Mouse (Mus musculus): ENCODE data around the gene Cgas. TPM values are rescaled to one million over a fixed set of nuclear protein-coding genes. Genes with fewer than 3 reads are reported as not detected.

Gene Cgas
- polyA plus RNA-seq, 1 experiment from 2014 or later, result 0.74 TPM

DNA sequence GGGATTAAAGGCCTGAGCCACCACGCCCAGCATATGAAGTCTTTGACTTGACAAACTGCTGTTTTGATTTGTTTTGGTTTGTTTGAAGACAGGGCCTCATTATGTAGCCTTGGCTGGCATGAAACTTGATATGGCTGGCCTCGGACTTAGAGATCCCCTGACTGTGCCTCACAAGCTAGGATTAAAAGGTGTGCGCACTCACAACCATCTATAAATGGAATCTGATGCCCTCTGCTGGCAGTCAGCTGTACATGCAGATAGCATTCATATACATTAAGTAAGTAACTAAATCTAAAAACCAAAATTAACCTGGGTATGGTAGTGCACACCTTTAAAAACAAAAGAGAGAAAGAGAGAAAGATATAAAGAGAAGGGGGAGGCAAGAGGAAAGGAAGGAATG lies 57.1 kb downstream of the Cgas start:
- Histone ChIP-seq H3K9me3 (replicated peaks; ENCODE audit: control insufficient read depth, low read length, poor library complexity, severe bottlenecking) (no peaks in the 10 kb centered on the region), H3K27ac (ENCODE audit: low read length) (no peak overlapping the region), H3K4me2 (ENCODE audit: low read length) (no peak overlapping the region), H3K4me3 (ENCODE audit: low read depth, low read length) (no peak overlapping the region), H3K36me3 (ENCODE audit: control insufficient read depth, insufficient read depth, low read length) (no peaks in the 10 kb centered on the region), H3K9ac (ENCODE audit: low read depth, low read length) (no peak overlapping the region), H3K27me3 (ENCODE audit: control insufficient read depth, insufficient read depth, low read depth, low read length) (no peaks in the 10 kb centered on the region), H3K4me1 (ENCODE audit: control insufficient read depth, insufficient read depth, low read length) (no peaks in the 10 kb centered on the region)
- no peak for ATAC-seq
- WGBS, result 46% methylated on average over 3 of the region's 3 CpGs

Small RNA genes lying within 50 kb of the gene (microRNA-seq; reads per million reads assigned to microRNA genes)
- gene Gm26377, result not detected

Other genes with a start within 250 kb of the Cgas start
- gene Gsta1, start 212.6 kb downstream of the Cgas start, polyA plus RNA-seq (2015; fragmentation: Nextera tagmentation; extraction: Ambion mirVana), result not detected in 2 replicates
- gene Gm3776, start 186.1 kb downstream of the Cgas start, polyA plus RNA-seq (2015; fragmentation: Nextera tagmentation; extraction: Ambion mirVana), result not detected in 2 replicates
- not detected in 2 replicates for gene Gm10639, start 153.3 kb downstream of the Cgas start, polyA plus RNA-seq (2015; fragmentation: Nextera tagmentation; extraction: Ambion mirVana)
- not detected in 2 replicates for gene Omt2a, start 128.4 kb downstream of the Cgas start, polyA plus RNA-seq (2015; fragmentation: Nextera tagmentation; extraction: Ambion mirVana)
- not detected in 2 replicates for gene Omt2b, start 115.6 kb downstream of the Cgas start, polyA plus RNA-seq (2015; fragmentation: Nextera tagmentation; extraction: Ambion mirVana)
- gene Gsta2, start 87.4 kb downstream of the Cgas start, polyA plus RNA-seq (2015; fragmentation: Nextera tagmentation; extraction: Ambion mirVana), result not detected in 2 replicates
- 7.4 and 8.3 TPM in 2 replicates for gene Dppa5a, start 75.1 kb downstream of the Cgas start, polyA plus RNA-seq (2015; fragmentation: Nextera tagmentation; extraction: Ambion mirVana)
- 6.9 and 9.1 TPM in 2 replicates for gene Ooep, start 64.5 kb downstream of the Cgas start, polyA plus RNA-seq (2015; fragmentation: Nextera tagmentation; extraction: Ambion mirVana)
- 0.36 and 0.57 TPM in 2 replicates for gene Ddx43, start 47.5 kb downstream of the Cgas start, polyA plus RNA-seq (2015; fragmentation: Nextera tagmentation; extraction: Ambion mirVana)
- 27.9 and 29.3 TPM in 2 replicates for gene Mto1, start 5.0 kb upstream of the Cgas start, polyA plus RNA-seq (2015; fragmentation: Nextera tagmentation; extraction: Ambion mirVana)
- gene Gm17324, start 5.5 kb upstream of the Cgas start, polyA plus RNA-seq (2015; fragmentation: Nextera tagmentation; extraction: Ambion mirVana), result 1.7 and 2.1 TPM in 2 replicates
- 2,998 and 3,109 TPM in 2 replicates for gene Eef1a1, start 45.9 kb upstream of the Cgas start, polyA plus RNA-seq (2015; fragmentation: Nextera tagmentation; extraction: Ambion mirVana)
- 15.9 and 18.5 TPM in 2 replicates for gene Slc17a5, start 144.8 kb upstream of the Cgas start, polyA plus RNA-seq (2015; fragmentation: Nextera tagmentation; extraction: Ambion mirVana)
- 0.97 and 1.0 TPM in 2 replicates for gene Cd109, start 172.3 kb upstream of the Cgas start, polyA plus RNA-seq (2015; fragmentation: Nextera tagmentation; extraction: Ambion mirVana)